Mouse (Mus musculus) heart, embryonic 14.5 days (tissue): ENCODE data around the gene Pcx. TPM values are rescaled to one million over a fixed set of nuclear protein-coding genes. Genes with fewer than 3 reads are reported as not detected.

Experiments
- ATAC-seq: fragments of 200-750 bp; cut with Nextera tagmentation; 2 replicates; pipeline ENCODE4 v1.8.0; 2017; ENCODE audit warnings: low read depth, moderate TSS enrichment; ENCODE audit not compliant: insufficient number of reproducible peaks, insufficient read depth, low FRiP score
- H3K27ac ChIP-seq, 2 experiments: fragments of 200-500 bp in 1 of 2; fragments of 300-500 bp in 1 of 2; sonication (generic) in 1 of 2; replicated peaks in 1 of 2; 2 replicates each; pipeline ENCODE4 v1.5.1; 2012 to 2014; ENCODE audit warnings: low read depth in 2 of 2, low read length in 2 of 2, control low read depth in 1 of 2, mild to moderate bottlenecking in 1 of 2, mixed read lengths in 1 of 2; ENCODE audit not compliant: control insufficient read depth in 1 of 2, insufficient read depth in 1 of 2
- H3K27me3 ChIP-seq: fragments of 300-500 bp; sonication (generic); 2 replicates; pipeline ENCODE4 v1.6.1; 2014; ENCODE audit warnings: mild to moderate bottlenecking, low read length, control low read depth; ENCODE audit not compliant: control insufficient read depth, insufficient read depth
- H3K36me3 ChIP-seq: fragments of 300-500 bp; sonication (generic); 2 replicates; pipeline ENCODE4 v1.6.1; 2014; ENCODE audit warnings: mild to moderate bottlenecking, control low read depth, low read length, mixed read lengths; ENCODE audit not compliant: control insufficient read depth, insufficient read depth
- H3K4me1 ChIP-seq, 2 experiments: fragments of 200-500 bp in 1 of 2; fragments of 300-500 bp in 1 of 2; sonication (generic) in 1 of 2; 2 replicates each; pipeline ENCODE4 v1.6.1; 2012 to 2014; ENCODE audit warnings: low read length in 2 of 2, control low read depth in 1 of 2, mixed read lengths in 1 of 2; ENCODE audit not compliant: control insufficient read depth in 2 of 2, insufficient read depth in 2 of 2
- H3K4me2 ChIP-seq: fragments of 300-500 bp; sonication (generic); 2 replicates; pipeline ENCODE4 v1.6.1; 2014; ENCODE audit warnings: mild to moderate bottlenecking, low read length
- H3K4me3 ChIP-seq, 2 experiments: fragments of 200-500 bp in 1 of 2; fragments of 300-500 bp in 1 of 2; sonication (generic) in 1 of 2; 2 replicates each; pipeline ENCODE4 v1.5.1; 2012 to 2014; ENCODE audit warnings: low read length in 2 of 2, mild to moderate bottlenecking in 2 of 2, control low read depth in 1 of 2, low read depth in 1 of 2, moderate library complexity in 1 of 2; ENCODE audit not compliant: control insufficient read depth in 1 of 2, insufficient read depth in 1 of 2
- H3K9ac ChIP-seq: fragments of 300-500 bp; sonication (generic); 2 replicates; pipeline ENCODE4 v1.6.1; 2014; ENCODE audit warnings: mild to moderate bottlenecking, low read length
- H3K9me3 ChIP-seq: fragments of 300-500 bp; sonication (generic); 2 replicates; pipeline ENCODE4 v1.6.1; 2016; ENCODE audit warnings: low read length, control low read depth; ENCODE audit not compliant: control insufficient read depth
- WGBS: fragments of 180-500 bp; shearing (Covaris S2); extraction: QIAGEN DNeasy Blood & Tissue Kit; methylation state at CpG from one replicate; pipeline ENCODE4 v1.1.7; 2014; 5-methylcytosine and 5-hydroxymethylcytosine counted together
- polyA plus RNA-seq: library from polyadenylated mRNA; unstranded; fragments of >200 nt; fragmentation: Nextera tagmentation; extraction: Ambion mirVana; gene quantifications from 2 replicates; pipeline ENCODE4 v1.2.1, GENCODE M21; 2014

Pcx gene
- polyA plus RNA-seq, 1 experiment from 2014 or later, result 8.7 TPM

DNA sequence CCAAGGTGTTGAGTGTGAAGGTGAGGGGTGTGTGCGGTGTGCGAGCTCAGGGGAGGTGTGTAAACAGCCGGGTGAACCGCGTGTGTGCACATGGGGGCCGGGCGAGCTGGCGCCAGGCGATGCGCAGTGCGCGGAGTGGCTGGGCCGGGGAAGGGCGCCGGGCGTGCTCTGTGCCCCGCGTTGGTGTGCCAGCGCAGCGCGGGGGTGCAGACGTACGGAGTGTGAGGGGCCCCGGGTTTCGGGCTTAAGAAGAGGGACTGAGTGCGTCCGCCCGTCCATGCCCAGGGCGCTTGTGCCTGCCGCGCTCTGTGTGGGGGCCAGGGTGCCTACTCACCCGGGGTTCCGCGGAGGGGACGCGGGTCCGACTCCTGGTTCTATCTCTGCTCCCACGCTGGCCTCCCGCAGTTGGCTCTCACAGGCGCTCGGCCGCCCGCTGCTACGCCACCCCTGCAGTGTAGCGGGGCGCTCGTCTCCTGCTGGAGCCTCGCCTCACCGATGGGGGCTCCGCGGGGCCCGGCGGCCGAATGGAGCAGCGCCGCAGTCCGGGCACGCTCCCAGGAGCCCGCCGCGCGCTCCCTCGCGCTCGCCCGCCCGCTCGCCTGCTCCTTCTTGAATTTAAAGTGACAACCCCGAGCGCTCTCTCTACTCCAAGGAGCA lies 33.5 kb upstream of the Pcx start:
- H3K4me2 ChIP-seq, result peak overlapping the region; percentile 94
- H3K27ac ChIP-seq, result no peak overlapping the region
- H3K4me3 ChIP-seq, result peak overlapping the region; percentile 38 to 43
- under 1% methylated on average over 55 of the region's 70 CpGs for WGBS
- no peaks in the 10 kb centered on the region for H3K9me3 ChIP-seq
- no peaks in the 10 kb centered on the region for H3K36me3 ChIP-seq
- peaks cover 23% of the 10 kb centered on the region for H3K27me3 ChIP-seq
- ATAC-seq, result peak; percentile 35; the same call in 1 of the 2 replicates
- H3K9ac ChIP-seq, result peak overlapping the region; percentile 59
- H3K4me1 ChIP-seq, result peaks cover 4 to 6% of the 10 kb centered on the region in 2 experiments; a peak in 3 of 4 replicates

GRCm38 (mm10) chr19:4477345-4478189 lies 32.7 kb upstream of the Pcx start, which contains the start of gene Syt12:
Syt12 (minus strand) TSS chr19:4477447.
- Histone ChIP-seq H3K4me2 (peak within 1 kb of the TSS; percentile 94), H3K27me3 (peaks cover 23% of the 10 kb centered on the region), H3K9ac (peak within 1 kb of the TSS; percentile 59), H3K9me3 (no peaks in the 10 kb centered on the region), H3K4me1 (peaks cover 4 to 6% of the 10 kb centered on the region in 2 experiments; a peak in 3 of 4 replicates), H3K4me3 (peak within 1 kb of the TSS; percentile 38 to 43), H3K36me3 (no peaks in the 10 kb centered on the region), H3K27ac (no peak within 1 kb of the TSS)
- ATAC-seq, result no peak
- WGBS, result 9% methylated on average over 21 of the region's 21 CpGs

- peaks cover 4 to 6% of the 10 kb centered on the region in 2 experiments; a peak in 3 of 4 replicates for H3K4me1 ChIP-seq
- no peaks in the 10 kb centered on the region for H3K9me3 ChIP-seq
- WGBS, result 20% methylated on average over 1 of the region's 1 CpGs
- no peak overlapping the region for H3K9ac ChIP-seq
- no peak overlapping the region for H3K4me3 ChIP-seq
- H3K4me2 ChIP-seq, result peak overlapping the region; percentile 57
- H3K27me3 ChIP-seq, result peaks cover 23% of the 10 kb centered on the region
- no peak for ATAC-seq
- no peaks in the 10 kb centered on the region for H3K36me3 ChIP-seq
- no peak overlapping the region for H3K27ac ChIP-seq
These were observed 32.1 kb upstream of the Pcx start for GRCm38 (mm10) chr19:4478190-4478516.

- Histone ChIP-seq H3K27ac (no peak overlapping the region), H3K4me1 (peaks cover 4 to 6% of the 10 kb centered on the region in 2 experiments; a peak in 3 of 4 replicates), H3K9ac (no peak overlapping the region), H3K4me3 (no peak overlapping the region), H3K9me3 (no peaks in the 10 kb centered on the region), H3K4me2 (no peak overlapping the region), H3K27me3 (peaks cover 16% of the 10 kb centered on the region), H3K36me3 (no peaks in the 10 kb centered on the region)
- 87% methylated on average over 2 of the region's 2 CpGs for whole genome bisulfite sequencing
- ATAC-seq, result no peak
These were observed 30.2 kb upstream of the Pcx start for GRCm38 (mm10) chr19:4480041-4480440.

GRCm38 (mm10) chr19:4481326-4481725 lies 28.9 kb upstream of the Pcx start:
- Histone ChIP-seq H3K4me3 (no peak overlapping the region), H3K4me1 (peaks cover 4 to 6% of the 10 kb centered on the region in 2 experiments; a peak in 3 of 4 replicates), H3K9ac (no peak overlapping the region), H3K9me3 (no peaks in the 10 kb centered on the region), H3K4me2 (no peak overlapping the region), H3K27ac (no peak overlapping the region), H3K27me3 (peaks cover 5% of the 10 kb centered on the region), H3K36me3 (no peaks in the 10 kb centered on the region)
- 41% methylated on average over 4 of the region's 4 CpGs for WGBS
- no peak for ATAC-seq

DNA sequence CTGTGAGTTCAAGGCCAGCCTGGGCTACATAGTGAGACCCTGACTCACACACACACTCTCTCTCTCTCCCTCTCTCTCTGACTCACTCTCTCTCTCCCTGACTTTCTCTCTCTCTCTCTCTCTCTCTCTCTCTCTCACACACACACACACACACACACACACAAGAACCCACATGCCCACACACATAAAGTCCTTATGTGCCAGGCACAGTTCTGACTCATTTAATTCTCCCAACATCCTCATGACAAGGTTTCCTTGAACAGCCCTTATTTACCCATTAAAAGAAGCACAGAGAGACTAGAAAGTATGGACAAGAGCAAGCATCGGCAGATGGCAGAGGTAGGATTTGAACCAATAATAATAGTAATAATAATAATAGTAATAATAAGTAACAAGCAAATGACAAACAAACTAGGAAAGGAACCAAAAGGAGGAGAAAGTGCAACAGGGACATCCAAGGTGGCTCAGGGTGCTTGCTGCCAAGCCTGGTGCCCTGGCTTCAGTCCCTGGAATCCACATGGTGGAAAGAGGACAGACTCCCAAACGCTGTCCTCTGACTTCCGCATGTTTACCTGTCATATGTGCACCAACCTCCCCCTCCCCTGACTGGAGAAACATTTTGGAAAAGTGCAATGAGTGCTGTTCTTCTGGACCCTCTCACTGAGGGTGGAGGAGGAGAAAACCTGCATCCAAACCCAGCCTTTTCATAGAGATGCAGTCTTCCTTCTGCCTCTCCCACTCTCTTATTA lies 28.0 kb upstream of the Pcx start:
- Histone ChIP-seq H3K27me3 (no peaks in the 10 kb centered on the region), H3K9me3 (no peaks in the 10 kb centered on the region), H3K4me2 (no peak overlapping the region), H3K9ac (no peak overlapping the region), H3K27ac (no peak overlapping the region), H3K4me1 (peaks cover 4 to 5% of the 10 kb centered on the region in 2 experiments; a peak in 3 of 4 replicates), H3K4me3 (no peak overlapping the region), H3K36me3 (no peaks in the 10 kb centered on the region)
- WGBS, result 85% methylated on average over 3 of the region's 3 CpGs
- no peak for ATAC-seq

DNA sequence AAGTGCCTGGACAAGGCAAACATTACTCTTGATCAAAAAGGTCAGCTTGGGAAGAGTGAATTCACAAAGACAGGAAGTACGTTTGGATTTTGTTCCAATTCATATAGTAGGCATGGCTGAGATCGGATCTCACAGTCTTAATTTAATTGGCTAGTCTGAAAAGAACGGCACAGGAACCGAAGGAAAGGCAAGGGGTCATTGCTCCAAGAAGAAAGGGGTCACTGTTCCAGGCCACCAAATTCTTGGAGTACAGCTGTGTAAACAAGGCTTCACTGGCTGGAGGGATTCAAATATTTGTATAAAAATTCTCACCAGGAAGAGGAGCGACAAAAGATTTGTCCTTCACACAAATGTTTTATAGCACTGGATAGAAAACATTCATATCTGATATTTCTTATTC lies 25.3 kb upstream of the Pcx start:
- 67% methylated on average over 5 of the region's 5 CpGs for WGBS
- Histone ChIP-seq H3K27me3 (no peaks in the 10 kb centered on the region), H3K36me3 (no peaks in the 10 kb centered on the region), H3K9me3 (no peaks in the 10 kb centered on the region), H3K4me2 (no peak overlapping the region), H3K9ac (no peak overlapping the region), H3K4me3 (no peak overlapping the region), H3K27ac (no peak overlapping the region), H3K4me1 (peaks cover 10 to 11% of the 10 kb centered on the region in 2 experiments)
- no peak for ATAC-seq
